Mouse (Mus musculus): ENCODE measurements at regions not wholly inside any gene's neighbourhood (a gene's known extent, or its start where the extent isn't known, plus 50 kb on each side); places are given as distances from the start of the nearest gene placed in this dataset.
A peak's percentile ranks its signal among the peaks of the same experiment; 100 is the strongest.

DNA sequence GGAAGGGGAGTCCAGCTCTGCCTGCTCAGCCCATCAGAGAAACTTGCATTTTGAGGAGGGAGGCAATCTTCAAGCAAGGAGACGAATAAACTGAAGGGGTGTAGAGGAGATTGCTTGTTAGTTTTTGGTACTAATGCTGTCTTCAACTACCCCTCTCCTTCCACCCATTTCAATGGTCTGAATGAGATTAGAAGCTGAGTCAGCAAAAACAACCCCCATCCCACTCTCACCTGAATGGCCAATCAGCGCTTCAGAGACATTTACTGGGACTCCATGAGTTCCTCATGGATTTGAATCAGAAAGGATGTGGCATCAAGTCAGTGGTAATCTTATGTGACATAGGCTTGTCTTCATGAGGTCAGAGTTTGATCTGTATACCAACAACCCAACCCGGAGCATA lies 180.0 kb upstream of the Nlrp1b start:
- Histone ChIP-seq H3K27ac (ENCODE audit: insufficient read depth, low read depth, low read length) (no peak overlapping the region), H3K4me1 (ENCODE audit: control insufficient read depth, insufficient read depth, insufficient read length, low read length) (no peaks in the 10 kb centered on the region), H3K27me3 (ENCODE audit: control insufficient read depth, insufficient read depth, low read length) (no peaks in the 10 kb centered on the region), H3K36me3 (ENCODE audit: control insufficient read depth, insufficient read depth, low read length) (no peaks in the 10 kb centered on the region), H3K4me3 (ENCODE audit: low read depth, low read length) (no peak overlapping the region)
- TF ChIP-seq POLR2A (IDR thresholded peaks at IDR 0.05; ENCODE audit: low read depth, low read length): no peak
- no peak for TF ChIP-seq CTCF (IDR thresholded peaks at IDR 0.05; ENCODE audit: extremely low read depth, insufficient read length, insufficient replicate concordance, low read depth, low read length)
- 89% methylated on average over 3 of the region's 3 CpGs for WGBS

- H3K4me1 ChIP-seq (ENCODE audit: control insufficient read depth, insufficient read depth, insufficient read length, low read length): no peaks in the 10 kb centered on the region
- WGBS: 78% methylated on average over 1 of the region's 1 CpGs
- TF ChIP-seq POLR2A (IDR thresholded peaks at IDR 0.05; ENCODE audit: low read depth, low read length) (no peak), CTCF (IDR thresholded peaks at IDR 0.05; ENCODE audit: extremely low read depth, insufficient read length, insufficient replicate concordance, low read depth, low read length) (no peak)
- no peaks in the 10 kb centered on the region for H3K36me3 ChIP-seq (ENCODE audit: control insufficient read depth, insufficient read depth, low read length)
- no peak overlapping the region for H3K27ac ChIP-seq (ENCODE audit: insufficient read depth, low read depth, low read length)
- H3K27me3 ChIP-seq (ENCODE audit: control insufficient read depth, insufficient read depth, low read length): no peaks in the 10 kb centered on the region
- no peak overlapping the region for H3K4me3 ChIP-seq (ENCODE audit: low read depth, low read length)
Observed at GRCm38 (mm10) chr11:71411958-71412357, 181.4 kb upstream of the Nlrp1b start.

DNA sequence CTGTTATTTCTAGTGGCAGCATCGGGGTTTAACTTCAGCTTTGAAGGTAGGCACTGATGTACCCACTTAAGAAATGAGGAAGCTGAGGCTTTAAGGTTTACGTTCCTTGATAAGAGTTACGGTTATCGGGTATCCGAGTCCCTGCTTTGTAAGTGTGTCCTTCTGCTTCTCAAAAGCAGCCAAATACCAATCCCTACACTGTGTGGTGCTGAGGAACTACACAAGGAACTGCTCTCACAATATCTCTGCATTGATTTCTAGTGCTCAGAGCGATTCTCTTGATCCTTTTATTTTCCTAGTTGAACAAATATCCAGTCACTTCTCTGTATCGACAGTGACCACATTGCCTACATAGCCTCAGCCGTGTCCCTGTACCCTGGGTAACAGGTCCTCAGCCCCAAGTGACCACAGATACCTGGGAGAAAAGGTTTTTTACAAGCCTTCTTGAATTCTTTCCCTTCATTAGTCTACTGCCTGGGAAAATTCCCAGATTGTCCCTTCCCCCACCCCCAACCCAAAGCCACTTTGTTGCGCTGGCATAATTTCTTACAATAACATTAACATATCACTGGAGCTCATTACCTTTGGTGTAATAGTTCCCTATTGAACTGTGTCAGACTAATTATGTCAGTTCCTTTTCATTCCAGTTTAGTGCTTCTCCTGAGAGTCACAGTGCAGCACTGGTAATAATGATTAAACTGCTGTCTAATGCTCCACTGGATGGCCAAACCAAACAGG lies 184.0 kb upstream of the Nlrp1b start:
- H3K4me3 ChIP-seq (ENCODE audit: low read depth, low read length): no peak overlapping the region
- no peaks in the 10 kb centered on the region for H3K4me1 ChIP-seq (ENCODE audit: control insufficient read depth, insufficient read depth, insufficient read length, low read length)
- WGBS: 60% methylated on average over 9 of the region's 9 CpGs
- H3K27me3 ChIP-seq (ENCODE audit: control insufficient read depth, insufficient read depth, low read length): no peaks in the 10 kb centered on the region
- no peaks in the 10 kb centered on the region for H3K36me3 ChIP-seq (ENCODE audit: control insufficient read depth, insufficient read depth, low read length)
- no peak overlapping the region for H3K27ac ChIP-seq (ENCODE audit: insufficient read depth, low read depth, low read length)
- TF ChIP-seq POLR2A (IDR thresholded peaks at IDR 0.05; ENCODE audit: low read depth, low read length) (no peak), CTCF (IDR thresholded peaks at IDR 0.05; ENCODE audit: extremely low read depth, insufficient read length, insufficient replicate concordance, low read depth, low read length) (no peak)

DNA sequence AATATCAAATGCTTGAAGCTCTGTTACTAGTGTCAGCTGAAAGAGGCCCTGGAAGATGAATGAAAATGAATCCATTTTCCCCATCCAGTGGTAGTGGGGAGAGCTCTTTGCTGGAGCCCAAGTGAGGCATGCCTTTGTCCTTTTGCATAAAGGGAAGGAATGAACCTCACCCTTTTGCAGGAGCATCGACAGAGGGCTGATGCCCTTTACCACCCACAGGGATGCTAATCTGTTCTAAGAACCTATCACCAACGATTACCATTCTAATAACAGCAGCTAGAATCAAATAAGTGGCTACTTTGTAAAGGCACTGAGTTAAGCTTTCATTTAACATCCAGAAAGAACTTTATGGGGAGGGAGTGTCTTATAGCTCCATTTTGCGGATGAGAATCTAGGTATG lies 184.9 kb upstream of the Nlrp1b start:
- Histone ChIP-seq H3K4me1 (ENCODE audit: control insufficient read depth, insufficient read depth, insufficient read length, low read length) (no peaks in the 10 kb centered on the region), H3K27ac (ENCODE audit: insufficient read depth, low read depth, low read length) (no peak overlapping the region), H3K4me3 (ENCODE audit: low read depth, low read length) (no peak overlapping the region), H3K36me3 (ENCODE audit: control insufficient read depth, insufficient read depth, low read length) (no peaks in the 10 kb centered on the region), H3K27me3 (ENCODE audit: control insufficient read depth, insufficient read depth, low read length) (no peaks in the 10 kb centered on the region)
- TF ChIP-seq POLR2A (IDR thresholded peaks at IDR 0.05; ENCODE audit: low read depth, low read length) (no peak), CTCF (IDR thresholded peaks at IDR 0.05; ENCODE audit: extremely low read depth, insufficient read length, insufficient replicate concordance, low read depth, low read length) (no peak)
- WGBS: 62% methylated on average over 3 of the region's 3 CpGs

DNA sequence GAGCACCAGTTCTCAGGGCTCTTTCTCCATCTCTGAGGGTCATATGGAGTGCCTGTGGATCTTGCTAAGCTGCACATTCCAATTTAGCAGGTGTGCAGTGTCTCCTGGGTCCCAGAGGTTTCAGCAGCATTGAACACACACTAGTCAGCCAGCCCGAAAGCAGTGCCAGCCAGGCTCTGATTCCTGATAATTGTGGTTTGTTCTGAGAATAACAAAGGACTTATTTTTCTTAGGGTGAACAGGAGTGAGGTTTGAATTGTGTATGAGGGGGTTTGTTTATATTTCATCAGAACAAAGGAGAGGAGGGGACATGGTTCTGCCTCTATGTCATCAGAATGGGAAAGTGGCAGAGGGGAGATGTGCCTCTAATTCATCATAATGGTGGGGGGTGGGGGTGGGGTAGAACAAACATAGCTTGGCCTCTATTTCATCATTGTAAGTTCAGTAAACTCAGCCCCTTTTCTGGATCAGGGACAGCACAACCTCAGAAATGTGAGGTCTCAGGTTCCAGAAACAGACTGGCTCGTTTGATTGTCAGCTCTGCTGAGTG lies 191.8 kb upstream of the Nlrp1b start:
- TF ChIP-seq CTCF (IDR thresholded peaks at IDR 0.05; ENCODE audit: extremely low read depth, insufficient read length, insufficient replicate concordance, low read depth, low read length) (no peak), POLR2A (IDR thresholded peaks at IDR 0.05; ENCODE audit: low read depth, low read length) (no peak)
- Histone ChIP-seq H3K4me1 (ENCODE audit: control insufficient read depth, insufficient read depth, insufficient read length, low read length) (peaks cover 3% of the 10 kb centered on the region), H3K36me3 (ENCODE audit: control insufficient read depth, insufficient read depth, low read length) (no peaks in the 10 kb centered on the region), H3K27me3 (ENCODE audit: control insufficient read depth, insufficient read depth, low read length) (no peaks in the 10 kb centered on the region), H3K27ac (ENCODE audit: insufficient read depth, low read depth, low read length) (no peak overlapping the region), H3K4me3 (ENCODE audit: low read depth, low read length) (no peak overlapping the region)
- 71% methylated on average over 2 of the region's 2 CpGs for WGBS

DNA sequence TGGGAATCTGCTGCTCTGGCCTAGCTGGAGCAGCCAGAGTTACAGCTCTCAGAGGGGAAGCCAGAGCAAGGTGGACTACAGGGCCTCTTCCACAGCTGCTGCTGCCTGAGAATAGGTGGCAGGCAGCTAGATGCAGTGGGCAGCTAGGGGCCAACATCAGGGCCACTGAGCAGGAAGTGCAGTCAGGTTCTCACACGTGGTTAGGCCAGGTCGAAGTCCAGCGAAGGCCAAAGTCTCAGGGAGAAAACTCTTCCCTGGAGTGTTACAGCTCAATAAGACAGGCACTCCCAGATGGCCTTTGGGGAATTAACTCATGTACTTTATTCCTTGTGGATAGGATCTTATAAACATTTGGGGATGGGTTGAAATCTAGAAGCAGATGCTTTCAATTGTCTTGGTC lies 192.7 kb upstream of the Nlrp1b start:
- TF ChIP-seq CTCF (IDR thresholded peaks at IDR 0.05; ENCODE audit: extremely low read depth, insufficient read length, insufficient replicate concordance, low read depth, low read length): no peak
- TF ChIP-seq POLR2A (IDR thresholded peaks at IDR 0.05; ENCODE audit: low read depth, low read length): no peak
- Histone ChIP-seq H3K4me3 (ENCODE audit: low read depth, low read length) (no peak overlapping the region), H3K27me3 (ENCODE audit: control insufficient read depth, insufficient read depth, low read length) (no peaks in the 10 kb centered on the region), H3K27ac (ENCODE audit: insufficient read depth, low read depth, low read length) (0 out of 2 replicates have a peak overlapping the region, but pooled peaks have one; percentile 21), H3K36me3 (ENCODE audit: control insufficient read depth, insufficient read depth, low read length) (no peaks in the 10 kb centered on the region), H3K4me1 (ENCODE audit: control insufficient read depth, insufficient read depth, insufficient read length, low read length) (peaks cover 3% of the 10 kb centered on the region)
- WGBS: 40% methylated on average over 3 of the region's 3 CpGs

- Histone ChIP-seq H3K36me3 (ENCODE audit: control insufficient read depth, insufficient read depth, low read length) (no peaks in the 10 kb centered on the region), H3K4me1 (ENCODE audit: control insufficient read depth, insufficient read depth, insufficient read length, low read length) (peaks cover 3% of the 10 kb centered on the region), H3K27me3 (ENCODE audit: control insufficient read depth, insufficient read depth, low read length) (no peaks in the 10 kb centered on the region), H3K27ac (ENCODE audit: insufficient read depth, low read depth, low read length) (no peak overlapping the region), H3K4me3 (ENCODE audit: low read depth, low read length) (no peak overlapping the region)
- 82% methylated on average over 5 of the region's 5 CpGs for WGBS
- TF ChIP-seq CTCF (IDR thresholded peaks at IDR 0.05; ENCODE audit: extremely low read depth, insufficient read length, insufficient replicate concordance, low read depth, low read length): no peak
- TF ChIP-seq POLR2A (IDR thresholded peaks at IDR 0.05; ENCODE audit: low read depth, low read length): no peak
Observed at GRCm38 (mm10) chr11:71424879-71425278, 194.3 kb upstream of the Nlrp1b start.
